Mouse (Mus musculus) kidney, adult 2 months (tissue): ENCODE measurements around the gene Pax6. TPM values are rescaled to one million over a fixed set of nuclear protein-coding genes. Genes with fewer than 3 reads are reported as not detected.

ENCODE experiments used
- DNase-seq: peaks from one replicate; pipeline ENCODE4 v3.0.0; 2021
- H3K27ac ChIP-seq: fragments of 200-500 bp; 2 replicates; pipeline ENCODE4 v1.5.1; 2012; ENCODE audit warnings: low read depth, low read length, control low read depth, inconsistent platforms; ENCODE audit not compliant: insufficient read depth
- H3K27me3 ChIP-seq: fragments of 200-500 bp; replicated peaks from 2 replicates; pipeline ENCODE4 v1.6.1; 2012; ENCODE audit warnings: mild to moderate bottlenecking, moderate library complexity, low read length, inconsistent platforms; ENCODE audit not compliant: control insufficient read depth, insufficient read depth
- H3K36me3 ChIP-seq: fragments of 200-500 bp; 2 replicates; pipeline ENCODE4 v1.6.1; 2012; ENCODE audit warnings: mild to moderate bottlenecking, moderate library complexity, low read length, inconsistent platforms; ENCODE audit not compliant: control insufficient read depth, insufficient read depth
- H3K4me1 ChIP-seq: fragments of 200-500 bp; 2 replicates; pipeline ENCODE4 v1.6.1; 2011; ENCODE audit warnings: low read length; ENCODE audit not compliant: control insufficient read depth, insufficient read depth
- H3K4me3 ChIP-seq: fragments of 200-500 bp; 2 replicates; pipeline ENCODE4 v1.5.1; 2011; ENCODE audit warnings: mild to moderate bottlenecking, low read depth, low read length, control low read depth; ENCODE audit not compliant: insufficient read depth
- CTCF ChIP-seq: fragments of 200-500 bp; conservative IDR thresholded peaks from 2 replicates; pipeline ENCODE4 v1.5.1; 2011; ENCODE audit warnings: low read depth, mild to moderate bottlenecking, control low read depth, low read length, moderate library complexity, mixed read lengths; ENCODE audit not compliant: insufficient read depth, insufficient read length
- POLR2A ChIP-seq: fragments of 200-500 bp; IDR thresholded peaks from one replicate; pipeline ENCODE4 v1.6.1; 2011; ENCODE audit warnings: low read depth, low read length, control low read depth
- WGBS: fragments of 180-500 bp; shearing (Covaris S2); methylation state at CpG from one replicate; pipeline ENCODE4 v1.1.7; 2018; 5-methylcytosine and 5-hydroxymethylcytosine counted together
- polyA plus RNA-seq: library from polyadenylated mRNA; depleted of rRNA; stranded (reverse); fragments of >200 nt; gene quantifications from 2 replicates; pipeline ENCODE4 v1.2.3, GENCODE M21; 2012

The Pax6 gene
- polyA plus RNA-seq, 1 experiment: not detected

DNA sequence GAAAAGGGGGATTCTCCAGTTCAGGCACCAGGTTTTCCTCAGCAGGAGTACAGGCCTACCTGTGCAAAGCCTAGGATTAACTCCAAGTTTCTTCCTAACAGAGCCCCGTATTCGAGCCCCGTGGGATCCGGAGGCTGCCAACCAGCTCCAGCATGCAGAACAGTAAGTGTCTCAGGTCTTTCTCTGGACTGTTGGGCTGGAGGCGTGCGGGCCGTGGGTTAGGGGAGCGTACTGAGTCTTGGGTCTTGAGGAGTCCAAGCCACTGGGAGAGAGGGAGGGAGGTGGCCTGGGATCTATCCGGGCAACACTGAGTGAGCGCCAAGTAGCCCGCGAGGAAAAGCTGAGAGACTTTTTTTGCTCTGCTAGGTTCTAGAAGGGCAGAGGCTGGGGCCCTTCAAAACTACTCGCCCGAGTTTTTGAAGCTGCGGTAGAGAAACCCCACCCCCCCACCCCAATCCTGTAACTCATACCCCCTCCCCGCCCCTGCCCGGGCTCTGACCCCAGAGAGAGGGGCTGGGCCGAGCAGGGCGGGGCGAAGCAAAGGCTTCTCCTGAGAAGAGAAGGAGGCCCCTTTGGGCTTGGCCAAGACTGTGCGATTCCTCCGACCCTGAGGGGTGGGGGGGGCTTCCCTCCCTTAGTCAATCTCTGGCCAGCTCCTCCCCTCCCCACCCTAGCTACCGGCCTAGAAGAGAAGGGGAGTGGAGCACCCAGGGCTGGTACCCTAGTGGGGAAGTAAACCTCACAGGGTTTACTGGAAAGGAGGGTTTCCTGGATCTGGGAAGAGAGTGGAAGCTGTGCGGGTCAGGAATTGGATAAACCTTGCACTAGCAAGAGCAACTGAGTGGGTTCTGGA, 11.7 kb downstream of the Pax6 start:
- no peak overlapping the region for H3K27ac ChIP-seq
- peaks cover 17% of the 10 kb centered on the region for H3K27me3 ChIP-seq
- WGBS: 7% methylated on average over 24 of the region's 24 CpGs
- no peaks in the 10 kb centered on the region for H3K36me3 ChIP-seq
- DNase-seq: no peak
- peaks cover 4% of the 10 kb centered on the region; the same call in 1 of the 2 replicates for H3K4me1 ChIP-seq
- no peak overlapping the region for H3K4me3 ChIP-seq
- TF ChIP-seq POLR2A (no peak), CTCF (no peak)

DNA sequence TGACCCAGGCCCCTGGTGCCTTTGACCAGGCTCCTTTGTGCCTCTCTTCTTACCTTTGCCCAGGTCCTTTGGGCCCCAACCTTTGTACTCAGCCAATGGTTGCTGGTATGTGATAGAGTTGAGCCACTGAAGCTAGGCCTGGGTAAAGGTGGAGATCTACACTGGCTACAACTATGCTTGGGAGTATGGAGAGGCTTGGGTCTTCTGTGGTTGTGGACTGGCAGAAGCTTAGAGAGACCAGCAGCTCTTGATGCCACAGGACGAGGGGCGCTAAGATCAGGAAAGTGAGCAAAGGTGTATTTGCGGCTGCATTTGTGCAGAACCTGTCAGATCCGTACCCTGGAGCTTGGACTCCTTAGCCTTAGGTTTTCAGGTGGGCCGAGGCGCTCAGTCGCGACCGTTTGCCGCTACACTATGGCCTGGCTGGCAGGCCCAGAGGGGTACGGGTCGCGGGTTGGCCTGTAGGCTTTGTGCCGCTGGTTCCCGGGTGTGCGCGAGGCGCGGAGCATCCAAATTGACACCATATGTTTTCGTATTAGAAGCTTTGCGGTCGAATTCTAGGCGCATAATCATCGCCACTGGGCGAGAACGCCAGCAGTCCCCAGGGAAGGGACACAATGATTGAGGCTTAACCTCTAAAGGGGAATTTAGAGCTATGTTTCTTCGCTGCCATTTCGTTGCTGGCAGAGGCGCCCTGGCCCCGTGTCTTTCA, 12.5 kb downstream of the Pax6 start:
- DNase-seq: peak; percentile 59
- no peak overlapping the region for H3K4me3 ChIP-seq
- TF ChIP-seq CTCF (no peak), POLR2A (no peak)
- WGBS: 12% methylated on average over 30 of the region's 30 CpGs
- peaks cover 4% of the 10 kb centered on the region; the same call in 1 of the 2 replicates for H3K4me1 ChIP-seq
- H3K27me3 ChIP-seq: peaks cover 13% of the 10 kb centered on the region
- H3K27ac ChIP-seq: no peak overlapping the region
- H3K36me3 ChIP-seq: no peaks in the 10 kb centered on the region

DNA sequence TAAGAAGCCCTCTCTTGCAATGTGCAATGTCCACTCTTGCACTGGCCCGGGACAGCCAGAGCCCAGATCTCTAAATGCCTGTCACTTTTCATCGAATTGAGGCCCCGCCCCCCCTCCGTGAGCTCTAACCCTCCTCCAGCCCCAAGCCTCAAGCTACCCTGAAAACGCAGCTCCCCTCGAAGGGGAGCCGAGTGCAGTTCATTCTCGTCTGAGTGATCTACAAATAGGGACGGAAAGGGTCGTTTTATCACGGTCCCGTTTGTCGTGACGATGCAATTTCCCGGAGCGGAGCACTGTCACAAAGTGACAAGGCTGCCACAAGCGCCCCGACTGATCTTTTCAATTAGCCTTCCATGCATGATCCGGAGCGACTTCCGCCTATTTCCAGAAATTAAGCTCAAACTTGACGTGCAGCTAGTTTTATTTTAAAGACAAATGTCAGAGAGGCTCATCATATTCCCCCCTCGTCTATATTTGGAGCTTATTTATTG, 13.4 kb downstream of the Pax6 start:
- 4% methylated on average over 23 of the region's 23 CpGs for WGBS
- Histone ChIP-seq H3K36me3 (no peaks in the 10 kb centered on the region), H3K4me3 (no peak overlapping the region), H3K27me3 (peaks cover 13% of the 10 kb centered on the region), H3K4me1 (no peaks in the 10 kb centered on the region), H3K27ac (no peak overlapping the region)
- no peak for DNase-seq
- no peak for TF ChIP-seq POLR2A
- no peak for TF ChIP-seq CTCF

DNA sequence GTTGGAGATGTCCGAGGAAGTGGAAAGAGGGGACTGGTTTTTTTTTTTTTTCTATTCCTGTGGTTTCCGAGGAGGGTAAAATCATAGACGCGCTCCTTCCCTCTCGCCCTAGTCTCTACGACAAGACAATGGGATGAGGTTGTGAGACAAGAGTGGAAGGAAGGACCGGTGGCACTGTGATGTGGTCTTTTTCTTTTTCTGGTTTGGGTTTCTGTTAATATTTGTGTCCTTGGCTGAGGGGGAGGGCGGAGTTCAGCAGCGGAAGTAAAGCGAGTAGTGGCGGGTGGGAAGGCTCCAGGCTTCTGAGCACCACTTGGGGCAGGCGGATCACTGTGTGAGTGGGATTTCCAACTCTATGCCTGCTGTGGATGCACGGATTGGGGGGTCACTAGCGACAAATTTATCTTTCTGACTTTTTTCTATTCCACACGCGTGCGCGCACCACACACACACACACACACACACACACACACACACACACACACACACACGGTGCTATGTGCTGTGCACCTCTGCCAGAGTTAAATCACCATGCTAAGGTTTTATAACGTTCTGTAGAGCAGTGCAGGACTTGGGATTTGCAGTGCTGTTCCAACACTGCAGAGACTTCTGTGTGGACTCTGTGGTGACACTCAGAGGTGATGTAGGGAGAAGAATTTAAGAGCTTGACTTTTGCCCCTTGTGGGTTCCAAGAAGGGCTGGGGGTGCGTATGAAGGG, 14.1 kb downstream of the Pax6 start:
- WGBS: 5% methylated on average over 21 of the region's 21 CpGs
- no peak for TF ChIP-seq POLR2A
- TF ChIP-seq CTCF: no peak
- DNase-seq: no peak
- no peak overlapping the region for H3K27ac ChIP-seq
- no peaks in the 10 kb centered on the region for H3K4me1 ChIP-seq
- H3K36me3 ChIP-seq: no peaks in the 10 kb centered on the region
- H3K27me3 ChIP-seq: peaks cover 11% of the 10 kb centered on the region
- no peak overlapping the region for H3K4me3 ChIP-seq

DNA sequence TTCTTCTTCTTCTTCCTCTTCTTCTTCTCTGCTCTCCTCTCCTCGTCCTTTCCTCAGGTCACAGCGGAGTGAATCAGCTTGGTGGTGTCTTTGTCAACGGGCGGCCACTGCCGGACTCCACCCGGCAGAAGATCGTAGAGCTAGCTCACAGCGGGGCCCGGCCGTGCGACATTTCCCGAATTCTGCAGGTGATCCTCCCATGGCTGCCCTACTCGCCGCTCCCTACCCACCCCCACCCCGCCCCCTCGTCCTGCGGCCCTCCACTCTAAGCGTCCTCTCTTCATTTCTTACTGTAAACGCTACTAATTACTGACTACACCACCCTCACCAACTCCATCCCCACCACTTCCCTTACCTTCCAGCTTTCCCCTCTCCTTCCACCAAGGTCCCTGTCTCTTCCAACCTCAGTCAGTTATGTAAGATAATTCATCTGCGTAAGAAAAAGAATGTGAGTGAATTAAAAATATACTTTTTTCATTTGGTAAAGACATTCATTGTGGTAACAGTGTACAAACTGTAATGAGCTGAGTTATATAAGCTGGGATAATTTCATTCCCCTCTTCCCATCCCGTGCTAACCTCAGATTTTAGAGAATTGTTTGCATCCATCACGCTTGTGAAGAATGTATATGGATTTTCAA, 15.2 kb downstream of the Pax6 start:
- H3K4me3 ChIP-seq: no peak overlapping the region
- H3K27me3 ChIP-seq: peaks cover 15% of the 10 kb centered on the region
- 5% methylated on average over 22 of the region's 22 CpGs for WGBS
- H3K4me1 ChIP-seq: no peaks in the 10 kb centered on the region
- TF ChIP-seq POLR2A (no peak), CTCF (no peak)
- no peak overlapping the region for H3K27ac ChIP-seq
- DNase-seq: no peak
- no peaks in the 10 kb centered on the region for H3K36me3 ChIP-seq

DNA sequence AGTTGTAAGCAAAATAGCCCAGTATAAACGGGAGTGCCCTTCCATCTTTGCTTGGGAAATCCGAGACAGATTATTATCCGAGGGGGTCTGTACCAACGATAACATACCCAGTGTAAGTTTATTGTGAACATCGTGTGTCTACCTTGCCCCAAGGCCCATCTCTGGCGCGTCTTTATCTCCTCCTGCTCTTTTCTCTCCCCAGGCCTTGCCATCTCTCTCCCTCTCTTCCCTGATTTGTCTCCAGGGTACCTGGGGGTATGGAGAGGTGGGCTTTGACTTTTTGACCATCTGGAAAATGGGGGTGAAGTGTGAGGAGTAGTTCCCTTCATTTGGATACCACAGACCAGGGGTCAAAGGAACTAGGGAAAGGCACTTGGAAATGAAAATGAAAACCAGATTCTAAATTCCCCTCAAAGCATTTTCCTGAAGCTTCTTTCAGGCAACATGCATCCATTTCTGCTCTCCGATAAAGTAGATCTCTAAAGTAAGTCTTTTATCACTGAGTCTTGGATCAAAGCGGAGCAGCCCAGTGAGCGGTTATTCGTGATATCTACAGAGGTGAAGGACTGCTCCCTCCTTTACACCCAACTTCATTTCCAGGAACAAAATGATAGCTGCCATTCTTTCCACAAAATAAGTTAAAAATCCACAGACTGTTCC, 16.4 kb downstream of the Pax6 start:
- 15% methylated on average over 11 of the region's 11 CpGs for WGBS
- no peak for DNase-seq
- Histone ChIP-seq H3K36me3 (no peaks in the 10 kb centered on the region), H3K4me3 (no peak overlapping the region), H3K4me1 (no peaks in the 10 kb centered on the region), H3K27me3 (peaks cover 15% of the 10 kb centered on the region), H3K27ac (no peak overlapping the region)
- TF ChIP-seq CTCF (no peak), POLR2A (no peak)
